ENCODE assay signal across 21 mouse cellular contexts in genomic region chr3:108764976-108765375, GRCm38 (mm10). TPM values are rescaled to one million over a fixed set of nuclear protein-coding genes. Genes with fewer than 3 reads are reported as not detected.
DNase-seq lines count a peak whose midpoint lies in the region; ATAC-seq and TF ChIP-seq lines count a peak whose summit lies in the region.
"Had no signal": no experiment of that assay in that cellular context is flagged by ENCODE, and none has a peak within 500 bp of the region (broad histone marks: within the 10 kb centered on the region; RNA-seq: fewer than 3 reads in every experiment).

No protein-coding gene starts in this region.

- H3K27me3 ChIP-seq in lung, embryonic 14.5 days (ENCODE audit: insufficient read depth, low read length), result no peaks in the 10 kb centered on the region
- H3K27me3 ChIP-seq: forebrain, embryonic 15.5 days had no signal

- DNase-seq in cerebellum, postnatal 10 days, result peak; percentile 31 to 47
- no peak for DNase-seq in cerebellum, postnatal 36 days
- DNase-seq in heart, postnatal 4 days, result peak; percentile 37
- DNase-seq in heart, postnatal 14 days, result no peak
- peak; percentile 80 for DNase-seq in lung, embryonic 14.5 days
- DNase-seq in lung, postnatal 10 days, result no peak
- DNase-seq: cerebellum, adult 8-10 months; heart, postnatal 10 days; kidney, adult 8-10 months; liver, embryonic 13.5 days; lung, postnatal 14 days; right cerebral cortex, postnatal 14 days; thymus, postnatal 25 days had no signal

- intact Hi-C loops in heart, postnatal 14 days (cut with DNase I), result no loop called here

- no peak overlapping the region for H3K4me3 ChIP-seq in lung, embryonic 14.5 days (ENCODE audit: low read depth, low read length)
- H3K4me3 ChIP-seq: erythroblast, embryonic 14.5 days; forebrain, embryonic 15.5 days; liver, embryonic 13.5 days had no signal

- peaks cover 33% of the 10 kb centered on the region for H3K4me1 ChIP-seq in lung, embryonic 14.5 days (ENCODE audit: insufficient read depth)
- H3K4me1 ChIP-seq: forebrain, embryonic 15.5 days had no signal

- H3K36me3 ChIP-seq in lung, embryonic 14.5 days (ENCODE audit: insufficient read depth), result no peaks in the 10 kb centered on the region
- H3K36me3 ChIP-seq: forebrain, embryonic 15.5 days; liver, embryonic 13.5 days had no signal

- no peak for TF ChIP-seq CTCF in lung, embryonic 14.5 days (IDR thresholded peaks at IDR 0.05; ENCODE audit: low read depth)

- H3K27ac ChIP-seq in lung, embryonic 14.5 days (ENCODE audit: low read depth), result no peak overlapping the region
- H3K27ac ChIP-seq: forebrain, embryonic 15.5 days; hindbrain, postnatal 0 days; liver, embryonic 13.5 days; stomach, postnatal 0 days had no signal

- no peak overlapping the region for H3K9ac ChIP-seq in lung, embryonic 14.5 days
- H3K9ac ChIP-seq: forebrain, embryonic 15.5 days; liver, embryonic 13.5 days had no signal

- no peaks in the 10 kb centered on the region for H3K9me3 ChIP-seq in lung, embryonic 14.5 days (ENCODE audit: low read depth, low read length)
- H3K9me3 ChIP-seq: forebrain, embryonic 15.5 days; liver, embryonic 13.5 days had no signal

- whole genome bisulfite sequencing in lung, embryonic 14.5 days, result 23% methylated on average over 7 of the region's 7 CpGs

- no peak for ATAC-seq in lung, embryonic 14.5 days (ENCODE audit: insufficient read depth)
- peak; percentile 8 to 11; a peak in 1 of 4 replicates for ATAC-seq in hematopoietic stem cell, adult 5-6 weeks (replicated peaks in 1 of 2; ENCODE audit: insufficient read depth in 1 of 2, low FRiP score in 2 of 2, low TSS enrichment in 1 of 2, low read depth in 1 of 2, poor library complexity in 2 of 2, severe bottlenecking in 2 of 2)
- ATAC-seq: forebrain, embryonic 15.5 days; hindbrain, postnatal 0 days had no signal

- no peak overlapping the region for H3K4me2 ChIP-seq in lung, embryonic 14.5 days
- H3K4me2 ChIP-seq: forebrain, embryonic 15.5 days; liver, embryonic 13.5 days had no signal

RNA-seq across cellular contexts. Expression of gene Aknad1, which starts 25.5 kb away (rescaled TPM):
- under 1 TPM; 0.12 to 0.23 TPM for total RNA-seq in heart, postnatal 4 days (2021)
- under 1 TPM in 1 of 2 experiments, not detected in 1; 0.07 TPM for total RNA-seq in heart, postnatal 14 days (2021)
- polyA plus RNA-seq in lung, embryonic 14.5 days (2014; fragmentation: Nextera tagmentation; extraction: Ambion mirVana), result 0.05 and 0.11 TPM in 2 replicates
- 0.55 TPM in 1 of 2 replicates, not detected in the other for total RNA-seq in hematopoietic stem cell, adult 5-6 weeks (2017)
- total RNA-seq: adrenal gland, postnatal 36 days; hindbrain, postnatal 0 days; layer of hippocampus, adult 8-10 months had no signal
- polyA plus RNA-seq: forebrain, embryonic 15.5 days; hindbrain, postnatal 0 days; neural tube, embryonic 14.5 days had no signal

RNA-seq across cellular contexts. Expression of gene Gpsm2, which starts 42.9 kb away (rescaled TPM):
- total RNA-seq in heart, postnatal 4 days (2021), result 10 to 100 TPM; 24.0 to 24.7 TPM
- total RNA-seq in heart, postnatal 14 days (2021), result 1 to 10 TPM; 3.7 to 5.1 TPM
- polyA plus RNA-seq in lung, embryonic 14.5 days (2014; fragmentation: Nextera tagmentation; extraction: Ambion mirVana), result 55.1 and 59.7 TPM in 2 replicates
- total RNA-seq in hematopoietic stem cell, adult 5-6 weeks (2017), result 14.4 and 22.9 TPM in 2 replicates

Comparison
In these comparisons a context has a peak if more than half of its experiments do, and no peak if none do; other contexts are left out.
1. DNase-seq: peak in cerebellum, postnatal 10 days (2 of 2), heart, postnatal 4 days (single experiment) and lung, embryonic 14.5 days (single experiment); none in cerebellum, postnatal 36 days (0 of 2), heart, postnatal 14 days (0 of 2) and lung, postnatal 10 days (single experiment).